Mouse (Mus musculus): ENCODE measurements around the gene Dab1.

The Dab1 gene

GRCm38 (mm10) chr4:103702137-103702536, 83.0 kb downstream of the Dab1 start:
- DNase-seq, result peak; percentile 57

- no peak for DNase-seq
Observed at GRCm38 (mm10) chr4:103704477-103704876, 85.3 kb downstream of the Dab1 start.

- DNase-seq, result no peak
Observed at GRCm38 (mm10) chr4:103706501-103706900, 87.3 kb downstream of the Dab1 start.

DNA sequence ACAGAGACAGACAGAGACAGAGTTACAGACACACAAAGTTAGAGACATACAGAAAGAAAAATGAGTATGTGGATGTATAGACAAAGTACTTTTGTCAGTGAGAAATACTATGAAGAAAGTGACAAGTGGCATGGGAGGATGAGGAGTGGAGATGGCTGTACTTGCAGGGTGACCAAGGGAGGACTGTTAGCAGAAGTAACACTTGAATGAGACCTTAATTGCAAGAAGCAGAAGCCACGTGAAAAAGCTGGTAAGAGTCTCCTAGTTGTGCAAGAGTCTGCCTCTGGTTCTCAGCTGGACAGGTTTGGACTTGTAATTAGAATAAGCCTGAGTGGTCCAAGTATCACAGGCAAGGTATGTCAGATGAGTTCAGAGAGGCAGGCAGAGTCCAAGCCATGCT, 88.0 kb downstream of the Dab1 start:
- no peak for DNase-seq

GRCm38 (mm10) chr4:103711353-103711752, 92.2 kb downstream of the Dab1 start:
- DNase-seq, result no peak

DNA sequence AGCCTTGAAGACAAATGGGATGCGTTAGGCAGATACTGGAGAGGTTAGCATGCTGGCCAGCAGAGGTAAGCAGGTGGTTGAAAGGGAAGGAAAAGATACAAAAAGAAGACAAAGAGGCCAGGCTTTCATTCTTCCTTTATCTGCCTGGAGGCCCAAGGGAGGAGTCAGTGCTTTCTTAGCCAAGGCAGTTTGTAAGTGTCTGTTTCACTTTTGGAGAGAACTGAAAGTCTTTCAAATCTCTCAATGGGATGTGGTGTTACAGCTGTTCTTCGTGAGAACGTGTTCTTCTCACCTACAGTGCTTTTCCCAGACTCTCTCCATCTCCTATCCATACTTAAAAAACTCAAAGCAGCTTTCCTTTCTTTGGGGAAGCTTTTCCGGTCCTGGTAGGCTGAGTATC, 94.8 kb downstream of the Dab1 start:
- no peak for DNase-seq

DNA sequence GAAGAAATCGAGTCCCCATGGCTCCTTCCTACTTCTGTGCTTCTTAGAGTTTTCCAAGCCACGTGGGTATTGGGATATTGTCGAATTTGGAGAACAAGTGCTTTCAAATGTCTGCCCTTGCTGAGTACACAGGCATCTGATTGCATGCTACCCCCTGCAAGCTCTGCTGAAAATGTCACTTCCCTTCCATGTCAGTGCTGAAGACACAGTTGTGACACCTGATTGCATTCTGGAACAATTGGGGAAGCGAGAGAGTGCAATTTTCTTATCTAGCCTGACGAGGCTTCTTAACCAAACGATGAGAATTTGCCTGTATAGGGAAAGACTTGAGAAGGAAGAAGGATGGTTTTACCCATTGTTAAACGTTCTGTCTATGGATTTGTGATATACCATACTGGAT, 95.8 kb downstream of the Dab1 start:
- DNase-seq, result no peak

DNA sequence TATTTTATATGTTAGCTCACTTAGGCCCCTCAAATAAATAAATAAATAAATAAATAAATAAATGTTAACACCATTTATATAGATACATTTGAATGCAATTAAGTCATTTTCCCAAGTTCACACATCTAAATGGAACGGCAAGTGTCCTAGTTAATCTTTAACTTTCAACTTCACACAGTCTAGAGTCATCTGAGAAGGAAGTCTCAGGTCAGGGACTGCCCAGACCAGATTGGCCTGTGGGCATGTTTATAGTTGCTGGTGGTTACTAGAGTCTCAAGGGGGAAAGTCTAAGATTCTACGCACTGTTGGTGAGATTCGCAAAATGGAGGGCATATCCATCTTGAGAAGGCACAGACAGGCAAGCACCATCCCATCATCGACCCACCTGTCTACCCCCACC, 96.4 kb downstream of the Dab1 start:
- DNase-seq, result no peak

- DNase-seq, result no peak
Observed at GRCm38 (mm10) chr4:103722738-103723137, 103.6 kb downstream of the Dab1 start.

DNA sequence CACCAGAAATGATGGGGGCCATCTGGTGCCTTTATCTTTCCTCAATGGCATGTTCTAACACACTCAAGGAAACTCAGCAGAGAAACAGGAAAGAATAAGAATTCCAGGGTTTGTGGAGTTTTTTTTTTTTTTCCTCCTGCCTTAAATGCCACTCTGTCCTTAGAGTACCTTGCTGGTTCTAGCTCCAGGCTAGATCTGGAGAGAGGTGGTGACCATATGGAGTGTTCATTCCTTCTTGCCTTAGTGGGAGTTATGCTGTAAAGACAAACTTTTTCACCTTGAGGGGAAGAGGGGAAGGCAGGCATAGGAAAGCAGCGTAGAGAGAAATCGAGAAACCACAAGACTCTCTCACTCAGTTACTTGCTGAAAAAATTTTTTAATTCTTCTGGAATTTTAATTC, 107.3 kb downstream of the Dab1 start:
- DNase-seq, result no peak

- DNase-seq, result no peak
Observed at GRCm38 (mm10) chr4:103737185-103737584, 118.0 kb downstream of the Dab1 start.

DNA sequence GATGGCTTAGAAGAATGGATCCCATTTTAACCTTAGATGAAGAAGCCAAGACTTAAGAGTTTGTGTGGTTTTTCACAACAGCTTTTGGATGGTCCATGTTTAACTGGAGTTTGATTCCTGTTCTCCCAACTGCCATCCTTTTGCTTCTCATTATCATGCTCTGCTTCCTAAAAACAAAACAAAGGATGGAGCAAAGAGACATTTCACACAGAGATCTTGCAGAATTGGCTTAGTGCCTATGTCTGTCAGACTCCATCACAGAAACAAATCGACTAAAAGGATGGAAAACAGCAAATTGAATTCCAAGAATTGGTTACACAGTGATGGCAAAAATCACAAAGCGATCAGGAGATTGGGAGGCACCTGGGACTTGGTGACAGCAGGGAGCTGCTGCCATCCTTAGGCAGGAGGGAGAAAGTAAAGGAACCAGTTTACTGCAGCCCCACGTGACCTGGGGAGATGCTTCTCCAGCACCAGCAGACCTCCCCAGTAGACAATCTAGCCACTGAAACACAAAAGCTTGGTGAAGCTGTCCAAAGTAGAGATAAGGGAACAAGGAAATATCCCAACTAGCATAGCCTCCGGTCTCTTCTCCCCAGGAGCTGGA, 132.2 kb downstream of the Dab1 start:
- no peak for DNase-seq

GRCm38 (mm10) chr4:103754561-103754960, 135.4 kb downstream of the Dab1 start:
- no peak for DNase-seq

DNA sequence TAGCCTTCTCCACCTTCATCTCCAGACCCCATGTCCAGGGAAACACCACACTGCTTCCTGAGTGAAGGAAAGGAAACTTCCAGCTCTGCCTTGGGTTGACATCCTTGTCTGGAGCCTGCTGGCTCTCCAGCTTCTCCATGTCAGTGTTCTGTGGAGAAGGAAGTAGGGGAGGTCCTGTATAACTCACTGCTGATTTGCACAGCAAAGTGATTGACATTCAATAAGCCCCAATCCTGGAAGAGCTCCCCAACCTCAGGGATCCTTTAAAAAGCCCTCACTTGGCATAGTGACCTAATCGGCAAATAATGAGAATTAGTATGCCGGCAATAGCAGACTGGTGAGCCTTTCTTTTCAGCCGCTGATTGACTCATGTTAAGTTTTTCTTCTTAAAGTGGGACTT, 138.1 kb downstream of the Dab1 start:
- DNase-seq, result no peak

DNA sequence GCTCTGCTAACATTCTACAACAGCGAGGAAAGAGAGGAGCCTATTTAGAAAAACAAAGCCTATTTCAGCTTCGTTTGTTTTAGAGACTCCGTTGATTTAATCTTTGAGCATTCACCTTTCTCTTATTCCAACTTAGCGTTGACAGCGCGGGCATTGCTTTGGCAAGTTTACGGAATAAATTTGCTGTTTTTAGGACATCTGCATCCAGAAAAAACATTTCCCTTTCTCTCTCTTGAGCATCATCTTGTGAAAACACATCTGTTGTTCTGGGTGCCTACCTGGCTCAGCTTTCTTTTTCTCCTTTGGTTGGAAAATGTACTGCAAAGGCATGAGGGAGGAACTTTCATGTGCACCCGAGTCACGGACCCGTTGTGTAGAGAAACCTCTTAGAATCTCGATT, 143.3 kb downstream of the Dab1 start:
- no peak for DNase-seq

DNA sequence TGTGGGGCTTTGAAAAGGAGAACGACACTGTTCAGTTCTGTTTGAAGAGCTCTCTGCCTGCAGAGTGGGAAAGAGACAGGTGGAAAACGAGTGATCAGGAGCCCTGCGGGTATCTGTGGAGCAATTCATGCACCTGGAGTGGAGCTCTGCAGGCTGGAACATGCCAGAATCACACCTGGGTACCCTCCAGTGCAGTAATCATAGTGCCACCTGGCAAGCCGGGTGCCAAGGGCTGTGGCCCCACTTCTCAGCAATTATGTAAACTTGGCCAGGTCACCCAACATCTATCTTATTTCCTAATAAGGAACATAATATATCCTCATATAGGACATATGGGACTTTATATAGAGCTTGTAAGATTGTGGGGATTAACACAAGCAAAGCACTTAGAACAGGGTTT, 156.6 kb downstream of the Dab1 start:
- DNase-seq, result no peak

DNA sequence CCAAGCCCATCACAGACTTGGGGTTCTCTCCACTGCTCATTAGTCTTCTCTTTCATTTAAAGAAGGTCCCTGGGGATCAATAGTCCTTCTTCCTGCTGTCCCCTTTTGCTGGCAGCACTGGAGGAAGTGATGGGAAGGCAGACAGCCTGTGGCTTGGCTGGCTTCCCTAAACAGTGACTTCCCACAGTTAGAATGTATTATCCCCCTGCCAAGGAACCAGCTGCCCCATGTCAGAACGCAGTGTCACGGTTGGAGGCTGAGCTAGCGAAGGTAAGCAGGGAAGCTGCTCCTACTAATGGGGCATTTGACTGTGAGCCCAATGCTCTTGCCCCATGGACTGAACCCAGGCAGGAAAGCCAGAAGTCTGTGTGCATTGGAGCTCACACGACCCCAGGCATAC, 162.2 kb downstream of the Dab1 start:
- DNase-seq, result no peak

DNA sequence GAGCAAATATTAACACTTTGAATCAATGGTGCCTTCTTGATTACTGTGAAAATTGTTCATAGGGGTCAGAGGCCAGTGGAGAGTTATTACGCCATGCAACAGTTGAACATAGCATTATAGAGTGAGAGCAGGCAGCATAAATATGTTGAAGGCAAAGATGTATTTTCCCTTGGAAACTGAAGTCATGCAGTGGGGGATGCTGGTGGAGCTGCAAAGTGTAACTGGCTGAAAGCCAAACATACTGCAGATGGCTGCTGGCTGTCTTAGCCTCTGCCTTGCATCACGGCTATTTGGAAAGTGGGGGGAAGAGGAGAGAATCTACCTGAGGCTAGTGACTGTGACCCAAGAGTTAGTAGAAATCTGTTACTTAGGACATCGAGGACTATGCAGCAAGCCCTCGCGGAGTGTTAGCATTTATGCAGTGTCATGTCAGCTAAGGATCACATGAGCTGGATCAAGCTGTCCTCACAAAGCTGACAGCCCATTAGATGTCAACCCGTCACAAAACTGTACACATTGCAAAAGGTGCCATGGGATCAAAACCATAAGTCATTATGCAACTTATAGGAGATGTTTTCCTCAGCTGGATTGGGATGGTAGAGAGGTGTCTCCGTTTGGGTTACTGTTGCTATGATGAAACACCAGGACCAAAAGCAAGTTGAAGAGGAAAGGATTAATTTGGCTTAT, 164.5 kb downstream of the Dab1 start:
- DNase-seq, result no peak

- DNase-seq, result no peak
Observed at GRCm38 (mm10) chr4:103793589-103794312, 174.6 kb downstream of the Dab1 start.

DNA sequence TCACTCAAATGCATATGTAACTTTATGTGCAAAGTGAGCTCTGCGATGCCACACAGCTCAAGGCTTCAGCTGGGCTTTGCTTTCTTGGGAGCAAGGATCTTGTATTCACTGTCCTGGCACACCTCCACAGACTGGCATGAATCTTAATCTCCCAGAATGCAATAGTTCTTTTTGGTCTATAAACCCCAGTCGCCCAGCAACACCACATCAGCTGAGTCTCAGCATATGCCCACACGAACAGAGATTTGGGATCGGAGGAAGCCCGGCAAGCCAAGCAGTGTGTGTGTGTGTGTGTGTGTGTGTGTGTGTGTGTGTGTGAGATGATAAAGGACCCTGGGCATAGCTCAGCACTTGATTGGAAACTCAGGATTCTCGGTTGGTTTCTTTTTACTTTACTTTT, 177.3 kb downstream of the Dab1 start:
- DNase-seq, result no peak

- DNase-seq, result no peak
Observed at GRCm38 (mm10) chr4:103802439-103802838, 183.3 kb downstream of the Dab1 start.

DNA sequence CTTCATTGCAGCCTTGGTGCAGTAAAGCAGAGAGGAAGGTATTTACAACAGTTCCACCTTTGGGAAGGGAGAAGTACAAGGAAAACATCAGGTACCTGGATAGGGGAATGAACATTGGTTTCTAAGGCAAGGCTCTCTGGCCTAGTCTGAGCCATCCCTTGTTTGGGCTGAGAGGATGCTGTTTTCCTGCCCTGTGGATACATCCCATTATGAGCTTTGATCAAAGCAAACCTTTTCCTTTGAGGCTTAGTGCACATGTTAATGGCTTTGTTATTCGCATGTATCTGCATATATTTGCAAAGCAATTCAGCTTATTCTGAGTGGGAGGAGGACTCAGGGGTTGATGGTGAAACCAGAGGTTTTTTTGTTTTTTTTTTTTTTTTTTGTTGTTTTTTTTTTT, 185.3 kb downstream of the Dab1 start:
- no peak for DNase-seq

DNA sequence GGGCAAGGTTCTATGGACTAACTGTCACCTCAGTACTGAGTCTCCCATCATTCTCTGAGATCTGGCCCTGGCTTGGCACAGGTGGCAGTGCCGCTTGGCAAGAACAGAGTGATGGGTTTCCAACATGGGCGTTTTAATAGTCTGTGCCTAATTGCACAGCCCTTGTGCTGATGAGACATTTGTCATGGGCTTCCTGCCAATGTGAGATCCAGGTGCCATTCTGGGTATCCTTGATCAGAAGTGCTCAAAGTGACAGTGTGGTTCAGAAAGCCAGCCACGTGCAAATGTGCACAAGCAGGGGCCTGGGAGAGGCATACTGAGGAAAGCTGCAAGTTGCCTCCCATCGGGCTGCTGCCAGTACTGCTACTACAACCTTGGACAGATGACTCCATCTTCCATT, 203.5 kb downstream of the Dab1 start:
- no peak for DNase-seq

- peak; percentile 17 for DNase-seq
Observed at GRCm38 (mm10) chr4:103838377-103838776, 219.2 kb downstream of the Dab1 start.

Data from embryo, embryonic 11 days (tissue).